Mouse (Mus musculus) C2C12 (cell line): Measurements from ENCODE around the gene Mtcl1. TPM values are rescaled to one million over a fixed set of nuclear protein-coding genes. Genes with fewer than 3 reads are reported as not detected.
A peak's percentile ranks its signal among the peaks of the same experiment; 100 is the strongest.

ENCODE experiments used
- H3K27me3 ChIP-seq: one replicate; pipeline ENCODE4 v1.6.1; 2011; ENCODE audit not compliant: control insufficient read depth, insufficient read depth, insufficient read length
- H3K36me3 ChIP-seq: one replicate; pipeline ENCODE4 v1.6.1; 2011; ENCODE audit not compliant: control insufficient read depth, insufficient read depth
- H3K4me3 ChIP-seq: one replicate; pipeline ENCODE4 v1.5.1; 2011; ENCODE audit warnings: mild to moderate bottlenecking, control low read depth; ENCODE audit not compliant: poor library complexity, insufficient read depth, severe bottlenecking
- H3K79me2 ChIP-seq: one replicate; pipeline ENCODE4 v1.6.1; 2011; ENCODE audit not compliant: control insufficient read depth, insufficient read depth
- H3K79me3 ChIP-seq: one replicate; pipeline ENCODE4 v1.6.1; 2011; ENCODE audit warnings: low read depth, control low read depth
- H3ac ChIP-seq: one replicate; pipeline ENCODE3; 2011; ENCODE audit warnings: low read depth; ENCODE audit not compliant: control insufficient read depth, insufficient read length
- CEBPB ChIP-seq: IDR thresholded peaks from one replicate; pipeline ENCODE4 v1.6.1; 2011; ENCODE audit warnings: low read depth, mild to moderate bottlenecking, control low read depth, moderate library complexity
- CTCF ChIP-seq: IDR thresholded peaks from one replicate; pipeline ENCODE4 v1.5.1; 2011; ENCODE audit not compliant: control insufficient read depth, insufficient read depth, insufficient read length
- FOSL1 ChIP-seq: IDR thresholded peaks from one replicate; pipeline ENCODE4 v1.8.0; 2011; ENCODE audit warnings: mild to moderate bottlenecking, low read length; ENCODE audit not compliant: poor library complexity, insufficient read depth, severe bottlenecking
- MAX ChIP-seq: IDR thresholded peaks from one replicate; pipeline ENCODE4 v1.6.1; 2011; ENCODE audit warnings: mild to moderate bottlenecking, control low read depth
- MYOD1 ChIP-seq: IDR thresholded peaks from one replicate; pipeline ENCODE4 v1.6.1; 2011; ENCODE audit warnings: low read depth; ENCODE audit not compliant: control insufficient read depth, insufficient read length
- MYOG ChIP-seq: IDR thresholded peaks from one replicate; pipeline ENCODE4 v1.6.1; 2011; ENCODE audit not compliant: control insufficient read depth, insufficient read length; ENCODE audit errors: extremely low read depth
- USF1 ChIP-seq: IDR thresholded peaks from one replicate; pipeline ENCODE4 v1.6.1; 2011; ENCODE audit warnings: low read depth, mild to moderate bottlenecking, control low read depth, moderate library complexity
- polyA plus RNA-seq: library from polyadenylated mRNA; unstranded; fragments of >200 nt; fragmentation: generic; extraction: Trizol; gene quantifications from one replicate; pipeline ENCODE4 v1.2.1, GENCODE M21; 2012; ENCODE audit warnings: missing spikeins

The Mtcl1 gene
- polyA plus RNA-seq, 1 experiment: 15.1 TPM

- Histone ChIP-seq H3K79me2 (no peaks in the 10 kb centered on the region), H3K36me3 (peaks cover 8% of the 10 kb centered on the region), H3K79me3 (no peaks in the 10 kb centered on the region), H3ac (no peak overlapping the region), H3K27me3 (no peaks in the 10 kb centered on the region), H3K4me3 (no peak overlapping the region)
- TF ChIP-seq MYOG (no peak), FOSL1 (no peak), MAX (no peak), CEBPB (no peak), MYOD1 (no peak), CTCF (no peak), USF1 (no peak)
Measured at GRCm38 (mm10) chr17:66337929-66338328, 111.6 kb downstream of the Mtcl1 start.

- H3K27me3 ChIP-seq: no peaks in the 10 kb centered on the region
Measured at GRCm38 (mm10) chr17:66335568-66335967, 114.0 kb downstream of the Mtcl1 start.

GRCm38 (mm10) chr17:66334894-66335293, 114.7 kb downstream of the Mtcl1 start:
- H3ac ChIP-seq: no peak overlapping the region
- H3K4me3 ChIP-seq: no peak overlapping the region
- no peaks in the 10 kb centered on the region for H3K79me3 ChIP-seq
- TF ChIP-seq CTCF (no peak), MYOD1 (no peak), FOSL1 (no peak), CEBPB (no peak), USF1 (no peak), MAX (no peak), MYOG (no peak)
- no peaks in the 10 kb centered on the region for H3K27me3 ChIP-seq
- no peaks in the 10 kb centered on the region for H3K79me2 ChIP-seq
- no peaks in the 10 kb centered on the region for H3K36me3 ChIP-seq

More at GRCm38 (mm10) chr17:66335568-66335967, 114.0 kb downstream of the Mtcl1 start:
- no peak for TF ChIP-seq CEBPB
- TF ChIP-seq MYOG: no peak
- no peak for TF ChIP-seq MYOD1
- no peak for TF ChIP-seq USF1
- no peak for TF ChIP-seq FOSL1
- no peak for TF ChIP-seq MAX
- no peak for TF ChIP-seq CTCF
- H3ac ChIP-seq: no peak overlapping the region
- no peaks in the 10 kb centered on the region for H3K79me3 ChIP-seq
- H3K79me2 ChIP-seq: no peaks in the 10 kb centered on the region
- no peak overlapping the region for H3K4me3 ChIP-seq
- no peaks in the 10 kb centered on the region for H3K36me3 ChIP-seq

- TF ChIP-seq FOSL1 (no peak), MYOG (no peak), MYOD1 (peak; percentile 65)
- Histone ChIP-seq H3K79me3 (no peaks in the 10 kb centered on the region), H3ac (no peak overlapping the region), H3K36me3 (no peaks in the 10 kb centered on the region), H3K4me3 (no peak overlapping the region), H3K27me3 (no peaks in the 10 kb centered on the region), H3K79me2 (no peaks in the 10 kb centered on the region)
Measured at GRCm38 (mm10) chr17:66331207-66331606, 118.3 kb downstream of the Mtcl1 start.

GRCm38 (mm10) chr17:66326552-66327045, 123.0 kb downstream of the Mtcl1 start:
- Histone ChIP-seq H3K36me3 (no peaks in the 10 kb centered on the region), H3K27me3 (no peaks in the 10 kb centered on the region), H3K79me2 (no peaks in the 10 kb centered on the region), H3ac (no peak overlapping the region), H3K4me3 (no peak overlapping the region), H3K79me3 (no peaks in the 10 kb centered on the region)
- TF ChIP-seq USF1 (no peak), CTCF (peak; percentile 1)

- H3K36me3 ChIP-seq: no peaks in the 10 kb centered on the region
- TF ChIP-seq MYOG (no peak), MAX (no peak), MYOD1 (no peak), FOSL1 (no peak), CTCF (no peak), CEBPB (no peak), USF1 (no peak)
- no peaks in the 10 kb centered on the region for H3K79me3 ChIP-seq
- no peak overlapping the region for H3ac ChIP-seq
- H3K79me2 ChIP-seq: no peaks in the 10 kb centered on the region
- H3K4me3 ChIP-seq: no peak overlapping the region
- H3K27me3 ChIP-seq: no peaks in the 10 kb centered on the region
Measured at GRCm38 (mm10) chr17:66326204-66326545, 123.4 kb downstream of the Mtcl1 start.
